Mouse (Mus musculus): ENCODE measurements around the gene Gpr149. TPM values are rescaled to one million over a fixed set of nuclear protein-coding genes. Genes with fewer than 3 reads are reported as not detected.

Gpr149 gene
- polyA plus RNA-seq (2012) = not detected in 2 replicates

DNA sequence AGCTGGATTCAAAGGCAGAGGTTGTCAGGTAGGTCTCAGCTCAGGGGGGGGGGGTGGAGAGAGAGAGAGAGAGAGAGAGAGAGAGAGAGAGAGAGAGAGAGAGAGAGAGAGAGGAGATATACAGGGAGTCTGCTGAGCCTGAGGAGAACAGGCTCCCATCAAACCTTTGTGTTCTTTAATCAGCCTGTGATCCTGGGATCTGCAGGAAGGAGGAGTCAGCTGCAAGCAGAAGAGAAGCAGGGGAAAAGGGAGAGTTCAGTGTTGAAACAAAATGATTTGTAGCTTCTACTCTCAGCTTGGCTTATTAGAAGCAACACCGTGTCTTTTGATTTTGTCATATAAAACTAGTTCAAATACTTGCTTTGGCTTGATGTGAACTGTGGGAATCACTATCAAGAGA is at the start of gene Gpr149:
Gpr149 (minus strand) TSS at position 168 of the 400 bp plus-strand sequence.
- TF ChIP-seq GATA1 (IDR thresholded peaks at IDR 0.05; ENCODE audit: low read length) = no peak

DNA sequence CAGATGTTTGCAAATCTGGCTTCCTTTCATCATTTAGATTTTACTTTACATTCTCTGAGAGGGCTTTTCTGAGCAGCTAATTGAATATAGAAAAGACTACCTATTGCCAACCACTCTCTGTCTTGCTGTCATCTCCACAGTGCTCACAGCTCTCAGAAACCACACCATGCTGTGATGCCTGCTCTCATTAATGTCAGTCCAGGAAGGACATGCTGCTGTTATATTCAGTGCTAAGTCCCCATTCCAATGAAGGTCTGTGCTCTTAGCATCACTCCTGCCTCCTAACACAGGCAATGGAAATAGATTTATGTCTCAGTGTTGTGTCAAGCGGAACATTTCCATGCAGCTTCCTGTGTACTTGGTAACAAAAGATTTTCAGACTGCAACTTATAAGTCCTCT is 45.6 kb upstream of the Gpr149 start:
- TF ChIP-seq GATA1 (IDR thresholded peaks at IDR 0.05; ENCODE audit: low read length) = no peak

DNA sequence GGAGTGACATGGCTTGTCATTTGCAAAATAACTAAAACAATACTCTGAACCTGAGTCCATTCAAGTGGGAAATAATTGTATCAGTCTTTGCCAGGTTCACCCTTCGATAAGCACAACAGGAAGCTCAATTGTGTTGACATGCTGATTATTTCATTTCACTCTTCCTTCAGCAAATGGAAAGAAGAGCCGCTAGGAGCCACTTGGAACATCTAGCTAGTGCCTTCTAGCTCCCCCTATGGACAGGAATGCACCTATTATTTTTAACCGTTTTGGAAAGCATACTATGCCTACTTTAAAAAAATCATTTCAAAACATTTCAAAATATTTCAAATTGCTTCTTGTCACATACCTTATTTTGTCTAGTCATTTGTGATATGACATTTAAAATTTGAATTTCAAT is 5.9 kb upstream of the Gpr149 start:
- no peak for TF ChIP-seq GATA1 (IDR thresholded peaks at IDR 0.05; ENCODE audit: low read length)

DNA sequence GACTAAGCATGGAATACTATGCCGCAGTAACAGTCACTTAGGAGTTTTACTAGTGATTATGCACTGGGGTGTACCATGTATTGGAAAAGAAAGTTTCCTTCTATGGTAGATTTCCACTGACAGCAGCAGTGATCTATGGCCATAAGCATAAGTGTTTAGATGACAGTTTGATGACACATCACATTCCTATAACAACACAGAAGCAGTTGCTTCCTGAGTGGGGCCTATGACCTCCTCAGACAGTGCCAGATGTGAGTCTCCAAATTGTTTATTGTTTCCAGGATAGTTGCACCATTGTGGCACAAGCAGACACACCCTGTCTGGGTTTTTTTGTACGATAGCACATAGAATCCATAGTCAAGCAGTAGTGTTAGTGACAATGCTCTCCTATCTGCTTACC is 991 bp upstream of the Gpr149 start:
- TF ChIP-seq GATA1 (IDR thresholded peaks at IDR 0.05; ENCODE audit: low read length) = no peak

DNA sequence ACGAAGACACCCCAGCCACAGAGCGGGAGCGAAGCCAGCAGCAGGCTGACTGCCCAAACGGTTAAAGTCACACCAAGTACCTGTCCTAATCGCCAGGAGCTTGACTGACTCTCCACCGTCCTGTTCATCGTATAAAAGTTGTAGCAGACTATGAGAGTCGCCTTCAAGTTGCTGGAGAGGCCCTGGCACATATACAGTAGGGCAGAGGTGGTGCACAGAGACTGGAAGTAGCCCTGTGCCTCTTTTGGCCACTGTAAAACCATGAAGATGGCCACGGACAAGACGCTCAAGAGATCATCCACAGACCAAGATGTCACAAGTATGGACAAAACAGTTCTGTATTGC is 921 bp downstream of the Gpr149 start:
- TF ChIP-seq GATA1 (IDR thresholded peaks at IDR 0.05; ENCODE audit: low read length) = no peak

DNA sequence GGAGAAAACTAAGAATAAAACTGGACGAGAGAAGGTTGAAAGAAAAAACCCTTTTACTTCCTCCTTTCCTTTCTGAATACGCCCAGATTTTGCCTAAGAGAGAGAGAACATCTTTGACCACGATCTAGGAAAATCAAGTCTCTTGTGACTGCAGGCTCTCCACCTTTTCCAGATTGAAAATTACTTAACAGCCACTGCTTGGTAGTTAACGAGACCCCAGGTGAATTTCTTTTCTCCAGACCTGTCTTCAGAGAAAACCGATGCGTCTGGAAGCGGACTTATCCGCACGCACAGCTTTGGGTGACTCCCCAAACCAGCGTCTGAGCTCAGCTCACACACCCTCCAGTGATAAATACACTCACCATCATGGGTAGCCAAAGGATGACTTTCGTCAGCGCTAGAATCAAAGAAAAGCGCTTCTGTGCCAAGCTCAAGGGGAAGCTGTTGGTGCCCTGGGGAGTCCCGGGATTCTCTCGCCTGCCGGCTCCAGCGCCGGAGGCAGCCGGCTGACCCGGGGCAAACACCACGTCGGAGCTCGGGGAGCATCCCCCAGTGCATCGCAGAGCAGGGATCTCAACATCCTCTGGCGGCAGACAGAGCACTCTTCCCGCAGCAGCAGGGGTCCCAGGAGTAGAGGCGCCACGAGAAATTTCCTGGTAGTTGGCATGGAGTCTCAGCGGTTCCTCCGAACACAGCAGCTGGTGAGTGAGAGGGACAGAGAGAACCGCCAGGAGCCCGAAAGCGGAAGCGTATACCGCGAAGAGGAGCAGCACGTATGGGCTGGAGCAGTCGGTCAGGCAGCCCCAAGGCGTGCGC is 1.5 kb downstream of the Gpr149 start:
- TF ChIP-seq GATA1 (IDR thresholded peaks at IDR 0.05; ENCODE audit: low read length) = no peak

DNA sequence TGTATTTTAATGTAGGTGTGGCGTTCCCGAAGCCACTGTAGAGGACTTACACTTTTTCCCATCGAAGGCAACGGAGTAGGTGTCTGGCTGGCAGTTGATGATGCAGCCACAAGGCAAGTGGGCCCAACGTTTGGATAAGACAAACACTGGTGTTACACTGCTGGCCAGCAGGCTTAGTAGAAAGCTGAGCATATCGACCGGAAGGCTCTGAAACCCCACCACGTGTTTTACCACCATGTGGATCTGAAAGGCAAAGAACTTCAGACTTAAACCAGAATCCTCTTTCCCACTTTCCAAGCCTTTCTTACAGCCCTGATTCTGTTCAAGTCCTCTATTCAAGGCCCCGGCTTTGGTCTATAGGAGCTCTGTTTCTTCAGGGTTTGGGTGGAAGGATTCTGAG is 2.5 kb downstream of the Gpr149 start:
- no peak for TF ChIP-seq GATA1 (IDR thresholded peaks at IDR 0.05; ENCODE audit: low read length)

DNA sequence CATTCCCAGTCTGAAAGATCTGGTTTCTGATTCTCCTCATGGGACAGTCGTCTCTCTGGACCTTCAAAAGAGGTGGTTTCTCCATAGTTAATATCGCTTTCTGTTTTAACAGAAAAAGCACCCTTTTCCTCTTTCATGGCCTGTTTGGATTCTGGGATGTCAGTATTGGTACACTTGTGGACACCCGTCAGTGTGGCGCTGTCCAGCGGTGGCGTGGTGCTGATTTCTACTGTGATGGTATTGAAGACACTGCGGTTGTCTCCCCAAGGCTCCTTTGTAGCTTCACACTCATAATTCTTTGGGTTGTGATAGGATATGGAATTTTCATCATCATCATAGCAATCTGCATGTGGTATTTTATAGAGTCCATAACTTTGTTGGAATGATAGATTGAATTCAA is 10.1 kb downstream of the Gpr149 start:
- no peak for TF ChIP-seq GATA1 (IDR thresholded peaks at IDR 0.05; ENCODE audit: low read length)

DNA sequence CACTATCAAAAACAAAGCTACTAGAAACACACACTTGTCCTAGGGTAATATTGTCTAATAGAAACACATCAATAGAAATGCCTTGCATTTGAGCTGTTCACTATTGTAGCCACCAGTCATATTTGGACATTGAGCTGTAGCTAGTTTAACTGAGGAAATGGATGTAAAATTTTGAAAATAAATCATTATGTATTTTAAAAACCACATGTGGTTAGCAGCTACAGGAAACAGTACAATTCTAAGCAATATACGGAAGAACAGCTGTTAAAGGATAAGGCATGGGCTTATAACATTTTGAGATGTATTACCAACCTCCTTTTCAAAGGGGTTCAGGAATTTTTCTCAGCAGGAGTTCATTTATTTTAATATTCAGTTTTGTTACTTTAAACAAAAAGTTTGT is 19.9 kb downstream of the Gpr149 start:
- TF ChIP-seq GATA1 (IDR thresholded peaks at IDR 0.05; ENCODE audit: low read length) = no peak

DNA sequence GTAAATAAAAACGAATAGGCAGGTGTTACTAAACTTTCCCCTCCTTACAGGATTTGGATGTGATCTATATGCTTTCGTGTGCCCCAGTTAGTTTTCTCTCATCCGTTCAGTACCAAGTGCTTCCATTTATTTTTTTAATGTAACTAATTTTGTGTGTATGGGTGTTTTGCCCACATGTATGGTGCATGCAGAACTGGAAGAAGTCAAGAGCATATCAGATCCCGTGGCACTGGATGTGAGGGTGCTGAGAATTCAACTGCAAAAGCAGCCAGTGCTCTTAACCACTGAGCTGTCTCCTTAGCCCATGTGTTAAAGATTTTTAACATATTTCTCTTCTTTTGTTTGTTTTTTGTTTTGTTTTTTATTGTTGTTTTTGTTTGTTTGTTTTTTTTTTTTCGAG is 77.3 kb downstream of the Gpr149 start:
- TF ChIP-seq GATA1 (IDR thresholded peaks at IDR 0.05; ENCODE audit: low read length) = no peak

DNA sequence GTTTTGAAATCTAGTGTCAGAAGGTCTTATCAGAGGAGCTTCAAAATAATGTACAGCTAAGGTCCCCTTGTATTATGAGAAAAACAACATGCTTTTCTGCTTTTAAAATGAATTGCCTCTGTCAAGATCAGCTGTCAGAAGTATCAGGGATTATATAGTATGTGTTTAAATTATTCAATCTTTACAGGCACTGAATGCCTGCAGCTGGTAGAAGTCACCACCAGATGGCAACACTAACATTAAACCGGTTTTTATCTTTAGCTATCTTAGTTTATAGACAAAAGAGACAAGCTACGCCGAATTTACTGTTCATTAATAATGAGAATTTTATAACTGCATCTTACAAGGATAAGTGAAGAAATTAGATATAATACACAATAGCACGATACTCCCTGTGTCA is 77.8 kb downstream of the Gpr149 start:
- no peak for TF ChIP-seq GATA1 (IDR thresholded peaks at IDR 0.05; ENCODE audit: low read length)

DNA sequence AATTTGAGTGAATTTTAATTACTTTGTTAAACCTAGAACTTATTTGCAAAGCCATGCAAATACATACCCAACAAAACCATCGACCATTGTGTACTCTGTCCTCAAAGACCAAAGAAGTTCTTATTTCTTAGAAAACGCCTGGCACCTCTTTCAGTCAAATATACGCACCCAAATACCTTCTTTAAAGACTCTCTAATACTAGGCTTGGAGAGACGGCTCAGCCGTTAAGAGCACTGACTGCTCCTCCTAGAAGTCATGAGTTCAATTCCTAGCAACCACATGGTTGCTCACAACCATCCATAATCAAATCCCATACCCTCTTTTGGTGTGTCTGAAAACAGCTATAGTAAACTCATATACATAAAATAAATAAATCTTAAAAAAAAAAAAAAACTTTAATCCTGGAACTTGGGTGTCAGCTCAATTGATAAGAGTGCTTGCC is 97.7 kb downstream of the Gpr149 start:
- TF ChIP-seq GATA1 (IDR thresholded peaks at IDR 0.05; ENCODE audit: low read length) = no peak

DNA sequence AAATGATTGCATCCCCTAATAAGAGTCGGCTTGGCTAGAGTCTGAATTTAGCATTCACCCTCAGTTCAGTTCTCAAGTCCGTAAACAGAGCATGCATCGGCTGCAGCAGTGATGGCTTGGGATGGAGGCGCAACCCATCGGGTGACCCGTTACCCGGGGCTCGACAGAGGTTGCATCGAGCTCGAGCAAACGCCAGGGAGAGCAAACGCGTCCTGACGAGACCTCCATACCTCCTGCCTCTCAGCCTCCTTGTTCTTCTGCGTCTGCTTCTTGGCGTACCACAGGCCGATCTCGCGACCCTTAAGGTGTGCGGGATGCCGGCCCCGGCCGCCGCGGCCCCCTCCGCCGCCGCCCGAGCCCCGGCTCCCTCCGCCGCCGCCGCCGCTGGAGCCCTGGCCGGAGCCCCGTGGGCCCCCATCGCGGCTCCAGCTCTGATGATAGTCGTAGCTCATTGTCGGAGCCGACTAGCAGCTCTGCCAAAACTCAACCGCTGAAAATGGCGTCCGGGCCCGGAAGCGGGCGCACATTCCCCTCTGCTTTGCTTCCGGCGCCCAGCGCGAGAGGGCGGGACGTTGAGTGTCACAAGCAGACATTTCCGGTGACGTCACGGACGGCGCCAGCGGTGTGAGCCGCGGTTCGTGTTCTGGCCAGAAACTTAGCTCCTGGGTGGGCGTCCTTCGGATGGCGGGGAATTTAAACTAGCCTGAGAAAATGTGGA is 98.3 kb downstream of the Gpr149 start, which contains the start of gene Dhx36:
Dhx36 (minus strand) TSS at position 517 of the 718 bp plus-strand sequence.
- no peak for TF ChIP-seq GATA1 (IDR thresholded peaks at IDR 0.05; ENCODE audit: low read length)

DNA sequence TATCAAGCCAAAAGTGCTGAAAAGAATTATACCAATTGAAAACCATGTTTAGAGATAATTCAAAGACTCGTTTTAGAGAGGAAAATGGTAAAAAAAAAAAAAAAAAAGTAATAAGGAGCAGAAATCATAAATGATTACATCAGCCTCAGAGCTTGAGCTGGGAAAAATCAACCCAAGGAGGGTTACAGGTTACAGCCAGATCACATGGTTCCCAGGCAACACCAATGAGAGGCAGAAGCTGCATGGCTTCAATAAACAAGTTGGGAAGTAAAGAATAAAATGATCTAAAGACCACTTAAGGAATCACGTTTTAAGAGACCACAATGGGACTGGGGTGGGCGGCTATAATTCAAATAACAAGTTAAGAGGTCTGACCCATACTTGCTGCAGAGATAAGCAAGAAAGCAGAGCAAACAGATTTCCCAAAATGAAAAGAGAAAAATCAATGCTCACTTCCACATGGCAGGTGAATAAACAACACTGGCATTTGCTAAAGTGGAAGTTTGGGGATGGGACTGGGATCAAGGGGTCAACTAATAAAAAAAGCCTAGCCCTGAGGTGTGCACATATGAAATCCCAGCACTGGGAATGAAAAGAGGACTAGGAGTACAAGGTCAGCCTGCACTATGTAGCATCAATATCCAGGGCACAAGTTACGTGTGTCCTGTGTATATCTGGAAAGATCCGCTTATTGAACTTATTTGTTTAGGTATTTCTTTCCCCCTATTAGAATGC is 99.6 kb downstream of the Gpr149 start:
- TF ChIP-seq GATA1 (IDR thresholded peaks at IDR 0.05; ENCODE audit: low read length) = no peak

DNA sequence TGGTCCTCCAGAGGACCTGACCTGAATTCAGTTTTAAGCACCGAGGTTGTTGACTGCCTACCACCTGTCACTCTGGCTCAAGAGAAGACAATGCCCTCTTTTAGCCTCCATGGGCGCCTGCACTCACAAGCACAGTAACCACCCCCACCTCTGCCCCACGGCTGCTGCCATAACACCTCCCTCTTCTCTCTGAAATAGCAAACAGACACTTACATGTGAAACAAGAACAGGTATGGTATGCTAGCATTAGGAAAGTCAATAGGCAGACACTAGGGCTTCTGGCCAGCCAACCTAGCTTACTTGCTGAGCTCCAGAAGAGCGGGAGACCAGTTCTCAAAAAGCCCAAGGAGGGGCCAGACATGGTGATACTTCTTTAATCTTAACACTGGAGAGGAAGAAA is 105.6 kb downstream of the Gpr149 start:
- no peak for TF ChIP-seq GATA1 (IDR thresholded peaks at IDR 0.05; ENCODE audit: low read length)

DNA sequence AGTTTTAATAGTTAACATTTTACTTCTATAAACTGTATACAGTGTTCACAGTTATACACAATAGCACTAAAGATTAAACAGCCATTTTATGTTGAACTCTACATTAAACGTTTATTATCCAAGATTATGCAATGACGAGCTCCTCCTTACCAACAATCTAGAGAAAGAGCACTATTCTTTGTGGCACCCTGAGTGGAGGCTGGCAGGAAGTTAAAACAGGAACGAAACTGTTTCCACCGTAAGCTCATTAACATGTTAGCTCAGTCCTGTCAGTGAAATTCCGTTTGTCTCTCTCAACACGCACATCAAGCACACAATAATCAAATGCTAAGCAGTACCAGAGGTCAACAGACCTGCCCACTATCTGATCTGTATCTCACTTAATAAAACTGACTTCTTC is 112.4 kb downstream of the Gpr149 start:
- TF ChIP-seq GATA1 (IDR thresholded peaks at IDR 0.05; ENCODE audit: low read length) = no peak
